Mouse (Mus musculus): ENCODE measurements around the gene Kif23.

Kif23 gene

DNA sequence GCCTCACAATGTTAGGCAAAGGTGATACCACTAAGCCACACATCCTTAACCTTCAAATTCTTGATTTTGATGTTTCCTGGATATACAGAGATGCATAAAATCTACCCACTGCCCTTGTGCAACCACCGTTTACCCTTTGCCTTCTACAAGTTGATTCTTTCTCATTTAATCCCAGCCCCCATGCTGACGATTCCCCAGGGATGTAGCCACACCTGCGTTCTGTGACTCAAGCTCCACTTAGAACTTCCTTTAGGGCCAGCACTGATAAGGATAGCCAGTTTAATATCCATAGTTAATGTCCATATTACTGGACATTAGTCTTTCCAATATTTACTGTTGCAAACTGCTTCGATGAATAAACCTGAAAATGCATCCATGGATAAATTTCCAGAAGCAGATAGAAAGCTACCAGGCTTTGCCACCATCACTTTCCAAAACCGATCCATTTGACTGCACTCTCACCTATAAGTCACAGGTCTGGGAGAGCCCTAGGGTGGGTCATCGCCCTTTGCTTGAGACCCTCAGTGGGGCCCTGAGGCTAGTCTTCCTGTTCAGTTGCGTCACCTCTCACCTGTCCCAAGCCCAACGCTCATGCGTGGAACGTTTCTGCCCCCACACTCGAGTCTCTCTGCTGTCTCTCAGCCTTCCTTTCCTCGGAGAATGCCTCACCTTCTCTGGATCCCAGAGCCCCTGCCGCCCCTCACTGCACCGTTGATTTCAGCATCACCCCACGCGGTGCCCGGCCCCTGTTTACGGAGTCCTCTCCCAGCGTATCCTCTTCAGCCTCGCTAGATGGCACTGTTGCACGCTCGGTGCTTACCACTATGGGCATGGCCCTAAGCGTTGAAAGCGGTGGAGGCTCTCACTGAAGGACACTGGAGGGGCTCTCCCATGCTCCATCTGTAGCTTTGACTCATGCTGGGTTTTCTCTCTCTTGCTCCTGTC is 1.1 kb upstream of the Kif23 start:
- in situ Hi-C loops (cut with MboI, MseI) = loop anchor here (25.0 kb wide), 1 partner anchor 2010 kb away; no protein-coding TSS in a partner anchor

DNA sequence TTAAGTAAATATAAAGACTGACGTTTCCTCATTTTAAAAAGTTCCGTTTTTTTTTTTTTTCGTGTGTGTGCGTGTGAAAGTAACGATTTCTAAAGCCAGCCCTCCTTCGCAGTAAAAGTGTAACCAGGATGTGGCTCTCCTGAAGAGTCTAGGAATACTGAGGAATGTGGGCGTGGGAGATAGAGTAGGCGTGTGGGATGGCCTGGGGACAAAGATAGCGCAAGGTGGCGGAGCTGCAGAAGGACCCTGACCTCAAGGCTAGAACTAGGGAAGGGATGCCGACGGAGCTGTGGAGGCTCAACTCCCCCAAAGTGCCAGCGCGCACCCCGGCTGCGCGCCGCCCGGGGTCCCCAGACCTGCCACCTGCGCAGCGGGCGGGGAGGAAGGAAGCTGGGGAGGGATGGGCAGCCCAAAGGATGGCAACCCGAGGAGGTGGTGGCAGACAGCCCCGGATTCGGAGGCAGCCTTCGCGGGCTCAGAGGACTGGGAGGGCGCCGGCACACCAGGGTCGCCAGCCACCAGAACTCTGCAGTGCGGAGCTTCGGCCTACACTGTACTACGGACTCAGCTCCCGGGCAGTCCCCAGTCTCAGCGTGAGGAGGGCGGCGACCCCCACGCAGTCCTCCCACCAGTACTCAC is 482 bp downstream of the Kif23 start:
- in situ Hi-C loops (cut with MboI, MseI) = loop anchor here (25.0 kb wide), 1 partner anchor 2009 kb away; no protein-coding TSS in a partner anchor

DNA sequence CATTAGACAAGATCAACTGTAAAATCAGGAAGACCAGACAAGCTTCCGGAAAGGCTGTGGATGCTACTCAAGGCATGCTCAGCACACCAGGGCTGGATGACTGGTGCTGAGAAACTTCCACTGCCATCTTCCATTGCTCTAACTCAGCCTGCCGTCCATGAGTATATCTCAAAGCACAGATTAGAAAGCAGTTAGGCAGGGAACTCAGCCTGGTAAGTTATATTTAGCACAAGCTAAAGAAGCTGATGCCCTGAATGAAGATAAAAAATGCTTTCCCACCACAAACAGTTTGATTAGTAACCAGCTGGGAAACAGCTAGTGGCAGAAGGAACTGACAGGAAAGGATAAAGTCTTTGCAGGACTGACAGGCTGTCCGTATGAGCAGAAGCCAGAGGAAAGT is 5.5 kb downstream of the Kif23 start:
- in situ Hi-C loops (cut with MboI, MseI) = loop anchor here (25.0 kb wide), 1 partner anchor 2004 kb away; no protein-coding TSS in a partner anchor

DNA sequence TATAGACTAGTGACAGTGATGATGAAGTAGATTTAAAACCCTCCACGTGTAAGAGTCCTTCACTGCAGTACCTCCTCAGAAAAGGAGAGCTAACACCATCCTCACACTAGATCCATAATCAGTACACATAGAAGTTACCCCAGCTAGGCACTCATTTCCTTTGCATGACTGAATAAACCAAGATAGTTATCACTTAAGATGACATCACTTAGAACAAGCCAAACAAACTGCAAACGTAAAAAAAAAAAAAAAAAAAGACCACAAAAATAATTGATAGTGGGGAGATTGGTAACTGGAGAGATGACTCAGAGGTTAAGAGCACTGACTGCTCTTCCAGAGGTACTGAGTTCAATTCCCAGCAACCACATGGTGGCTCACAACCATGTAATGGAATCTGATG is 13.2 kb downstream of the Kif23 start:
- in situ Hi-C loops (cut with MboI, MseI) = loop anchor here (25.0 kb wide), 1 partner anchor 1996 kb away; no protein-coding TSS in a partner anchor

DNA sequence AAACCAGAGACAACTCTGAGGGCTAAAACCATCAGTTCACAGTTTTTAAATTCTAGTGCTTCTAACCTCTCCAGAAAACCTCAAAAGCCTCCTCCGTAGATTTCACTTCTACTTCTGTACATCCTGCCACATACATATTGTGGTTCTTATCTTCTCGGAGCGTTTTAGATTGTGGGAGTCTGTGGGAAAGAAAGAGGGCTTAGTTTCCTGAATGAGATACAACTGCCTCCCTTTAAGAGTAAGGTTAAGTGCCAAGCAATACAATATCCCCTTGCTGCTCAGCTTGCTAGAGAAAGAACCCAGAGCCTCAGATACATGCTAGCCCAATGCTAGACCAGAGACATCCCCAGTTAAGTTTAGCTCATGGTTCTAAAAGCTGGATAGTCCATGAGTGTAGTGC is 14.6 kb downstream of the Kif23 start:
- in situ Hi-C loops (cut with MboI, MseI) = loop anchor here (25.0 kb wide), 1 partner anchor 1995 kb away; no protein-coding TSS in a partner anchor

DNA sequence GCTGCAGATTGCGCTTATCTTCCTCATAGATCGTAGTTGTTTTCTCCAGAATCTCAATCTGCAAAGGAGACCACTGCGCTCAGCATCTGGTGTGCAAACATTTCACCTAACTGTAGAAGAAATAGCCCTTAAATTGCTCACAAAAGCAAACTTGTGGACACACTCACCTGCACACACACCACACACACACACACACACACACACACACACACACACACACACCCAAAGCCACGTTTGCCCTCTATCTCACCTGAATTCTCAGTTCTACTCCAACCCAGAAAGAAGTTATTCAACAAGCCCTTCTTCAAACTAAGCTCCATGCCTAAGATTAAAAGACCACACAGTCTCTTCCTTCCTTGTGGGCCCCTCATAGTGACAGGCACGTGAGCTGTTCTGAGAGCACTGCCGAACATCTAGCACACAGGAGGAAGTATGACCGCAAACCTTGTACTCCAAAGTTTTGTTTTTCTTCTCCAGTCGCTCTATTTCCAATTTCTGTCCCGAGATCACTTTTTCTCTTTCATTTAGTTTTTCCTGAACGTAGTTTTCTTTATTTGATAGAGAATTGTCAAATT is 21.4 kb downstream of the Kif23 start:
- in situ Hi-C loops (cut with MboI, MseI) = loop anchor here (25.0 kb wide), 1 partner anchor 1988 kb away; no protein-coding TSS in a partner anchor

DNA sequence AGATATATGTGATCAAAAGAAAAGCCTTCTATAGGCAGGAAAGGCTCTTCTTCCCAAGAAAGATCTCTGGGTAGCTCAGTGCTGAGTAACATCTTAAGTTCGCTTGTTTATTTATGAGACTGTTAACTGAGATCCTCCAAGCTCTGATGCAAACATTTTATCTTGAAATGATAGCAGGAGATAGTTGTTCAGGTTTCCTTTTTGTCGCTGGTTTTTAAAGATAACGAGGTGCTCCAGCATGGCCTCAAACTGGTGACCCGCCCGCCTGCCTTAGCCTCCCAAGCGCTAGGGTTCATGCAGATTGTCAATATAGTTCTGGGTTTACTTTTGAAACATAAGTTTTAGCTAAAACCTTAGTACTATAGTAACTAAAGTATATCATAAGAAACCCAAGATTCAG is 26.2 kb downstream of the Kif23 start:
- in situ Hi-C loops (cut with MboI, MseI) = no loop called here

DNA sequence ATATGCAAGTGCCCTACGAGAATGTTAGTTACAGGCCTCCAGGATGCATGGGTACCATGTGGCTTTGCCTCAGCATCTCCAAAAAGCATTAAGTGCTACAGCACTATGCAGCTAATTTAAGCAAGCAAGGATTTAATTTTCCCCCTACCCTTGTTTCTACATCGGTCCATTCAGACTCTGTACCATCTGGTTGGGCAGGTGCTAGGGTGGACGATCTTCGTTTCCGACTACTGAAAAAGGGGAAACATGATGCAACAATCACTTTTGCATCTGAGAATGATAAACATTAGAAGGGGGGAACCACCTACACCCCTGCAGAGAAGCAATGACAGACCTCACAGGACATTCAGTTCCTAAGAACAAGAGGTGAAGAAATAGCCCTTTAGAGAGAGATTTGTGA is 27.1 kb downstream of the Kif23 start:
- in situ Hi-C loops (cut with MboI, MseI) = no loop called here

DNA sequence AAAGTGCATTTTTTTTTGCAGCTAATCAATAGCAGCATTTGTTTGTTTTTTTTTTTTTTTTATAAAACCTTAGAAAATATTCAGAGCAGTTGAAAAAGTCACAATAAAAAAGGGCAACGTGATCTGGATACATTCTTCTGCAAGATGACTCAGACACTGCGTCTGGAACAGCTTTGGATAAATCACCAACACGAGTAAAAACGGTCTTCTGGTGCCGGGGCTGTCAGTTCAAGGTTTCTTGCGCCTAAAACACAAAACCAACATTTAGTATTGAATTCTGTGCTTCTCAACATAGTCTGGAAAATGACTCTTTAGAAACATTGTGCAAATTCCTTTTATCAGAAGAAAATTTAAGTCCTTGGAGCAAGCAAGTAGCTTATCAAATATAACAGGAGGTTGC is 29.1 kb downstream of the Kif23 start:
- in situ Hi-C loops (cut with MboI, MseI) = no loop called here

DNA sequence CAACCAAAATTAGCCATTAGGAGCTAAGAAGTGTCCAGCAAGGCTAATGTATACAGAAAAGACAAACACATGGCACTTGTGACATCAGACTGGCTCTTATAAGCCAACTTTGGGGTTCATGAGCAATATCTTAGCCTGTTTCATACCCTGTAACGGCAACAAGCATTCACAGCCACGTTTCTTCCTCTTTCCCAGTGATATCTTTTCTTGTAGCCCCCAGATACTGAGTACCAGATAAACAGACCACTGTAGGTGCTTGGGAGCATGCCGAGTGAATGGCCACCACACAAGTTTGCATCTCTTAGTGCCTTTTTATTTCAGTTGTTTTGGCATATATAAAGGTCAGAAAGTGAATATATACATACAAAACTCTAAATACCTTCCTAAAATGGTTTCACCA is 29.6 kb downstream of the Kif23 start:
- in situ Hi-C loops (cut with MboI, MseI) = no loop called here

DNA sequence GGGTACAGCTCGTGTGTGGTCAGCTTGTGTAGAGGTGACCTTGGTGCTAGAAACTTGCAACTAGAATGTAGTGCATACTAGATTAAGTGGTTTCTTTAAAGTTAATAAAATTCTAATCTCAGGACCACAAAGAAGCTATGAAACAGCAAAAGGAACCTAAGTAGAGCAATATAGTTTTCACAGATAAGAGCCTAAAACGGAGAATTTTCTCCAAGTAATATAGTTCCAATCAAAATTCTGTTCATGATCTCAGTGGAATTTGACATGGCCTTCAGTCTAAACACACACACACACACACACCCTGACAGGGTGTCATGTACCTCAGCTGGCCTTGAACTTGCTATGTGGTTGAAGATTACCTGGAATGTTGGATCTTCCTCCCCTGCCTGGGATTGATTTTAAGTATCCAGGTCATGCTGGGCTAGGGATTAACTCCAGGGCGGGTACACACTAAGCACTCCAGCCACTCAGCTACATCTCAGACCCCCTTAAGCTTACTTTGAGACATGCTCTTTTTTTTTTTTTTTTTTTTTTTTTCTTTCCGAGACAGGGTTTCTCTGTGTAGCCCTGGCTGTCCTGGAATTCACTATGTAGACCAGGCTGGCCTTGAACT is 31.1 kb downstream of the Kif23 start:
- in situ Hi-C loops (cut with MboI, MseI) = no loop called here

DNA sequence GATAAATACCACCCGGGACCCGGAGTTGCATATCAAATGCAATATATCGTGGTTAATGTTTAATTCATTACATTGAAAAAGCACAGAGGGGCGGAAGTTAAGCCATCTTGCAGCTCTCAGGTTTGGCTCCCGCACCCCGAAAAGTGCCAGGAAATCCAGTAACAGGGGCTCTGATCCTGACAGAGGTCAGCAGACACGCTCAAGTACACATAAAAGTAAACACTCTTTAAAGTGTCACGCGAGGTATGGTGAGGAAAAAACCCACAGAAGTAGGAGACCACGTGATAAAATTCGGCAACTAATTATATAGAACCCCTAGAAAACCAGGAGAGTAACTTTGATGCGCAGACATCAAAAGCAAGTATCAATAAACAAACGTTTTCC is 31.7 kb downstream of the Kif23 start:
- in situ Hi-C loops (cut with MboI, MseI) = no loop called here

DNA sequence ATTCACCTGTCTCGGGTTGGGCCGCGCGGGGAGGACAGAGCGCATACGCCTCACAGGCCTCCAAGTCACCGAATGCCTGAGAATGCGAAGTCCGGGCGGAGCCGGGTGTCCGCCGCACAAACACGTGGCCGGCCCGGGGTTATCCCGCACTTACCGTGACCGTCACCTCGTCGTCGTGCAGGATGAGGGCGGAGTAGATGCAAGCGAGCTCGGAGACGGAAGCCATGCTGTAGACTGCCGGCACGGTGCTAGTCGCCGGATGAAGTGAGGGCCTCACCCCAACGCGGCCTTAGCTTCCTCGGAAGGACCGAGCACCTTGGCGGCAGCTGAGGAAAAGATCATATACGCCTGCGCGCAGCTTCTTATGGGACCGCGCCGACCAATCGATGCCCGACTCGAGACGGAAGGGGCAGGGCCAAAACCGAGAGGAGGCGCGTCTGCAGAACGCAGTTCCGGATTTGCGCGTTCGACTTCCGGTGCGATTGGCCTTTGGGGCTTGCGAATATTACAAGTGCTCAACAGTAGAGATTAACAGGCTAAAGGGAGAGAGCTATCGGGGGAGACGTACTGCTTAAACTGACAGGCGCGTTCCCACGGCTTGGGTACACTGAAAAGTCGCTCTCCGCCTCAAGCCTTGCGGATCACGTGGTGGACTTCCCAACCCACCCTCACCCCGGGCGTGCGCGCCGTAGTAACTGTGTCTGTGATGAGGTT is 32.2 kb downstream of the Kif23 start, which contains the start of gene Rplp1:
Gene Rplp1 (minus strand): TSS at position 340 of the 714 bp plus-strand sequence.
- in situ Hi-C loops (cut with MboI, MseI) = no loop called here

DNA sequence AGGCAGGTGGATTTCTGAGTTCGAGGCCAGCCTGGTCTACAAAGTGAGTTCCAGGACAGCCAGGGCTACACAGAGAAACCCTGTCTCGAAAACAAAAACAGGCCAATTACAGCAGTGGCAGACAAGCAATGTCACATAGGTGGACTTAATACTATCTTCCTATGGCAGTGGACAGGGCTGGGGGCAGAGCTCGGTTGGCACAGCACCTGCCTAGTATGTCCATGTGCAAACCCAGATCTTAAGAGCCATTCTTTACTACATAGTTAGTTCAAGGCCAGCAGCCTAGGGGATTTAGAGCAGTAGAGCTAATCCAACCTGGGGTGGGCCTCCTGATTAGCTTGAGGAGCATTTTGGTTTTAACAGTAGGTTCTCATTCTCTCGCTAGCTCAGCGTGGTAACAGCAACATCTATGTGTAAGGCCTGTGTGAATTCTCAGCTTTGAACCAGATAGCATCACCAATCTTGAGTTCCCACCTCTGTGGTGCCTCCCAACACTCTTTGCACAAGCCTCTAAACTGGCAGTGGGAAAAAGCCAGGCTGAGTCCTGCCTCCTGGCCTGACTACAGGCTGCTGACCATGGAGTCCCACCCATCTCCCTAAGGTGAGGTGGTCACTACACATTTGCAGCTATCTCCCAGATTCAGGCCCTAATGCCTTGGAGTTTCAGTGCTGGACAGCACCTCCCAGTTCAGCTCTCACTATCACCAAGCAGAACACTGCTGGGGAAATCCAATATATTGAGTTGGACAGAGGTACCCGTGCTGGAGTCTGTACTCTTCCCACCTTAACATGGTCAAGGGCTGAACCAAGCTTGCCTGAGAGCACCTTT is 35.1 kb downstream of the Kif23 start:
- in situ Hi-C loops (cut with MboI, MseI) = no loop called here

DNA sequence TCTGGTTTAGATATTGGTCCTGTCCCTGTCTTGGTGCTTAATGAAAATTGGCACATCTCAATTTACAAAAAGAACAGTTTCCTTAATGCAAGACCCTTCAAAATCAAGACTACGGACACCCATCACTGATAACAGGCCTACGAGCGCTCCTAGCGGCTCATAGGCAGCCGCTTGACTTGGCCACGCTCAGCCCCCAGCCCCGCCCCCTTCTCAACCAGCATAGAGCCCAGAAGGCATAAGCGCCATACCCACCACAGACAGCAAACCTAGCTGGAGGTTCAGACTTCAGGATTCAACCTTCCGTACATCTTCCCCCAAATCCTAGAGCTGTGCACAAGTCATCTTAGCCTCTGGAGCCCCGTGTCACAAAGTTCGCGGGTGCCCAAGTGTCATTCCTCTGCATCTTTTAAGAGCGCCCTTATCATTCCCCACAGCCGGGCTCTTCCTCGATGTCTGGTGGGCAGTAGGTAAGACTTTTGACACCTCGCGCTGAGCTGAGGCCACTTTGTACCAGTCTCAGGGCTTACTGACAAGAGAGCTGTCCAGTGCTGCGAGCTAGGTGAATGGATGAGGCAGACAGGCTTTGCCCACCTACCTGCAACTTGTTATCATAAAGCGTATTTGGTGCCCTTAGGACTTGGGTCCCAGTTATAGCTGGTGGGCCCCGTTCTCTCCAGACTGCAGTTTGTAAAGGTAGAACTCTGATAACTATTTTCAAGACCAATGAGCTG is 35.9 kb downstream of the Kif23 start:
- in situ Hi-C loops (cut with MboI, MseI) = no loop called here

DNA sequence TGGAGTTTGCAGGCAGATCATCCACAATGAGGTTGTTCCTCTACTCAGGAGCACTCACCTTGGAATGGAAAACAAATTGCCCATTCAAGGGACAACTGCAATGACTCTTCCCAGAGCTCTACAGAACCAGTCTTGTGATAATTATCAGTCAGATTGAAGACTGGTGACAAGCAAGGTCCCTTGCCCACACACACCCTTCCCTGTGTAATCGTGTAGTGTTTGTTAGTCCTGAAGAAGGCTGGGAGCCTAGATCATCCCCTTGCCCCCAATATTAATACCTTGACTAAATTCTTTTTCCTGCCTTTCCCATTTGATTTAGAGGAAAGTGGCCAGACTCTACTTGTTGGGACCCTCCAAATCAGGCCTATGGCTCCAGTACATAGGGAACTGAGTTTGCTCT is 36.9 kb downstream of the Kif23 start:
- in situ Hi-C loops (cut with MboI, MseI) = loop anchor here (5.0 kb wide), 1 partner anchor 78 kb away; no protein-coding TSS in a partner anchor

DNA sequence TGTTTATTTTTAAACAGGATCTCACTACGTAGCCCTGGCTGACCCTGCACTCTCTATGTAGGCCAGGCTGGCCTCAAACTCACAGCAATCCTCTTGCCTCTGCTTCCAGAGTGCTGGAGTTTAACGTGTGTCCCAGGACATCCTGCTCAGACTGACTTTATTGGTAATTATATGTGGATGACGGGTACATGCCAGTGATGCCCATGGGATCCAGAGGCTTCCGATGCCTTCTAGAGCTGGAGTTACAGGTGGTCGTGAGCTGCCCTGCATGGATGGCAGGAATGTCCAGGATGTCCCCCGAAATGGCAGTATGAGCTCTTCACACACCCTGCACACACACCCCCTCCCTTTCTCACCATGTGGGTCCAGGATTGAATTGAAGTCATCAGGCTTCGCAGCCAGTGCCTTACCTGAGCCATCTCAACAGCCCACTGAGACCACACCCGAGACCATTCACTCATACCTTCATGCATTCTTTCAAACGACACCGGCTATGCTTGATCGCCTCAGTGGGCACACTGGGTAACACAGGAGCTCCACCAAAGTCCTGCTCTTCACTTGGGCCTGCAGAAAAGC is 37.7 kb downstream of the Kif23 start:
- in situ Hi-C loops (cut with MboI, MseI) = loop anchor here (5.0 kb wide), 1 partner anchor 78 kb away; no protein-coding TSS in a partner anchor

DNA sequence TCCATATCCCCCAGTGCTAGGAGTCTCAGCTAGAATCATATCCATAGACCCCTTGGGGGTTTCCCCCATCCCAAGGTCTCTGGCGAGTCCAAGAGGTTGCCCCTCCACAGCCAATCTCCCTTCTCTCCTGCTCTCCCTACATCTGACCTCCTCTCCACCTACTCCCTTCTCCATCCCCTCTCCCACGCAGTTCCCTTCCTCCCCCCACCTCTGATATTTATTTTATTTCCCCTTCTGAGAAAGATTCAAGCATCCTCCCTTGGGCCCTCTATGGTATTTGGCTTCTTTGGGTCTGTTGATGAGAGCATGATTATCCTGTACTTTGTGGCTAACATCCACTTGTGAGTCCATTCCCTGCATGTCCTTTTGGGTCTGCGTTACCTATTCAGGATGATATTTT is 38.2 kb downstream of the Kif23 start:
- in situ Hi-C loops (cut with MboI, MseI) = loop anchor here (5.0 kb wide), 1 partner anchor 79 kb away; no protein-coding TSS in a partner anchor
